Mouse (Mus musculus) cortical plate, adult 2 months (tissue): Measurements from ENCODE around the gene Maml3.

ENCODE experiments used
- CTCF ChIP-seq: fragments of 200-500 bp; IDR thresholded peaks from 2 replicates; pipeline ENCODE4 v1.5.1; 2011; ENCODE audit warnings: mild to moderate bottlenecking, control low read depth, low read length; ENCODE audit not compliant: insufficient read depth; ENCODE audit errors: extremely low read depth
- POLR2A ChIP-seq: fragments of 200-500 bp; IDR thresholded peaks from 2 replicates; pipeline ENCODE4 v1.6.1; 2011; ENCODE audit warnings: mild to moderate bottlenecking, low read length, control low read depth; ENCODE audit not compliant: insufficient read depth; ENCODE audit errors: extremely low read depth

DNA sequence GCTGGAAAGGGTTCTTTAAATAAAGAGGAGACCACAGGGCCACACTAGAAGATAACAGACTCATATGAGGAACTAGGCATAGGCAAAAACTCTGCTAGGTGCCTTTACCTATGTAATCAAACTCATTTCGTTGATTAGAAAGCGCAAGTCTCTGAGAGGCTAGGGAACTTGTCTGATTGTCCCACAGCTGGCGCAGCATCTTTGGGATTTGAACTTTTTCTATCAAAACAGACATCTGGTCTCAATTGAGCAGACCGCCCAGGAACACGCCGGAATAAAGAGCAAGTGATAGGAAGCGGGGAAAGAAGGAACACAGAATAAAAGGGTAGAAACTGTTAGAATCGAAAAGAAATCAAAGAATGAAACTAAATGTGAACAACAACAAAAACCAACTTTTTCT, 401.4 kb downstream of the Maml3 start:
- TF ChIP-seq CTCF: no peak
- no peak for TF ChIP-seq POLR2A
